Mouse (Mus musculus) kidney, adult 2 months (tissue): Measurements from ENCODE around the gene Stip1.
A peak's percentile ranks its signal among the peaks of the same experiment; 100 is the strongest.

Experiments
- CTCF ChIP-seq: fragments of 200-500 bp; conservative IDR thresholded peaks from 2 replicates; pipeline ENCODE4 v1.5.1; 2011; ENCODE audit warnings: low read depth, mild to moderate bottlenecking, control low read depth, low read length, moderate library complexity, mixed read lengths; ENCODE audit not compliant: insufficient read depth, insufficient read length
- POLR2A ChIP-seq: fragments of 200-500 bp; IDR thresholded peaks from one replicate; pipeline ENCODE4 v1.6.1; 2011; ENCODE audit warnings: low read depth, low read length, control low read depth

- TF ChIP-seq CTCF (0 out of 2 replicates have a peak, but pooled peaks have one; percentile 16), POLR2A (no peak)
These were observed 63.9 kb downstream of the Stip1 start, which contains the start of gene Plcb3 for GRCm38 (mm10) chr19:6975537-6976521.
